Mouse (Mus musculus) liver, embryonic 13.5 days (tissue): Measurements from ENCODE around the gene Pdzrn3. TPM values are rescaled to one million over a fixed set of nuclear protein-coding genes. Genes with fewer than 3 reads are reported as not detected.

Experiments used
- ATAC-seq: fragments of 200-750 bp; cut with Nextera tagmentation; 2 replicates; pipeline ENCODE4 v1.8.0; 2017; ENCODE audit warnings: low read depth, mild to moderate bottlenecking, moderate number of reproducible peaks, moderate library complexity
- DNase-seq: peaks from one replicate; pipeline ENCODE4 v3.0.0; 2022
- H3K27ac ChIP-seq: fragments of 300-500 bp; sonication (generic); 2 replicates; pipeline ENCODE4 v1.5.1; 2015; ENCODE audit warnings: moderate library complexity, mild to moderate bottlenecking, inconsistent platforms
- H3K27me3 ChIP-seq: fragments of 300-500 bp; sonication (generic); 2 replicates; pipeline ENCODE4 v1.6.1; 2015; ENCODE audit warnings: mild to moderate bottlenecking, inconsistent platforms
- H3K36me3 ChIP-seq: fragments of 300-500 bp; sonication (generic); 2 replicates; pipeline ENCODE4 v1.6.1; 2015; ENCODE audit warnings: mild to moderate bottlenecking, inconsistent platforms
- H3K4me1 ChIP-seq: fragments of 300-500 bp; sonication (generic); replicated peaks from 2 replicates; pipeline ENCODE4 v1.6.1; 2015; ENCODE audit warnings: inconsistent platforms
- H3K4me2 ChIP-seq: fragments of 300-500 bp; sonication (generic); 2 replicates; pipeline ENCODE4 v1.6.1; 2015; ENCODE audit warnings: inconsistent platforms, mild to moderate bottlenecking, moderate library complexity
- H3K4me3 ChIP-seq: fragments of 300-500 bp; sonication (generic); replicated peaks from 2 replicates; pipeline ENCODE4 v1.5.1; 2015; ENCODE audit warnings: mild to moderate bottlenecking, inconsistent platforms
- H3K9ac ChIP-seq: fragments of 300-500 bp; sonication (generic); 2 replicates; pipeline ENCODE4 v1.6.1; 2015; ENCODE audit warnings: mild to moderate bottlenecking, inconsistent platforms
- H3K9me3 ChIP-seq: fragments of 300-500 bp; sonication (generic); replicated peaks from 2 replicates; pipeline ENCODE4 v1.6.1; 2016; ENCODE audit warnings: inconsistent platforms
- whole genome bisulfite sequencing: fragments of 180-500 bp; shearing (Covaris S2); methylation state at CpG from one replicate; pipeline ENCODE4 v1.1.7; 2015; ENCODE audit not compliant: insufficient replicate concordance; 5-methylcytosine and 5-hydroxymethylcytosine counted together
- polyA plus RNA-seq: library from polyadenylated mRNA; unstranded; fragments of >200 nt; fragmentation: Nextera tagmentation; extraction: Ambion mirVana; gene quantifications from 2 replicates; pipeline ENCODE4 v1.2.1, GENCODE M21; 2015

Gene Pdzrn3
- polyA plus RNA-seq, 1 experiment from 2014 or later, result 0.36 TPM

DNA sequence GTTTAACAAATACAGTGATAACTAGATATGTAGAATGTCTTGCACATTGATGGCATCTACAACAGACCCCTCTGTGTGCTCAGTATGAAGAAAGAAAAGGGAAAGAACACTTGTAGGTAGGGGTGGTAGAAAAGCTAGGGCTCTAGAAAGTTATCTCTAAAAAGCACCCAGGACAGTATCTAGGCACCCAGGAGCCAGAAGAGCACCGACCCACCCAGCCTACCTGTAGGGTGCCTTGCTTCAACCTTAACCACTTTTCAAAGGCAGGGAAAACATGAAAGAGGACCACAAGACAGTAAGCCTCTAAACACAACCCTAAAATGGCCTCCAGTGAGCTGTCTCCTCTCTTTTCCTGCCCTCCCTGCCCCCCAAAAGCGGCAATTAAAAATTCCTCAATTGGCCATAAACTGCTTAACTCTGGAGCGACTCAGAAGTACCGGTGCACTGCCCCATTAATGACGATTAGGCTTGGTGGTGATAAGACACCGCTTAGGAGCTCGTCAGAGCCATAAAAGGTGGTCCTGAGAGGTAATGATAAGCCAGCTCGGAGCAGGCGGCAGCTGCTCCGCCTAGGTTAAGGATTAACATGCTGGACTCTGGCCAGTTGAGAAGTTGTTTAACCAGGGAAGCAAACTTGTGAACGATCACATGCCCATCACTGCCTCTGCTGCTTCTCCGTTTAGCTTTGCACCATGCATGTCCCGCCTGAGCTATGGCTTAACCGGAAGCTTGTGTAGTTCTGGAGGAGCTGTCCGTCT lies 106.1 kb downstream of the Pdzrn3 start:
- Histone ChIP-seq H3K4me2 (peak overlapping the region; percentile 65), H3K36me3 (no peaks in the 10 kb centered on the region), H3K4me3 (peak overlapping the region; percentile 37), H3K9ac (peak overlapping the region; percentile 56), H3K4me1 (peaks cover 54% of the 10 kb centered on the region), H3K27me3 (no peaks in the 10 kb centered on the region), H3K9me3 (no peaks in the 10 kb centered on the region), H3K27ac (peak overlapping the region; percentile 83)
- ATAC-seq (peak; percentile 97), DNase-seq (peak; percentile 50)
- WGBS, result 19% methylated on average over 15 of the region's 15 CpGs

DNA sequence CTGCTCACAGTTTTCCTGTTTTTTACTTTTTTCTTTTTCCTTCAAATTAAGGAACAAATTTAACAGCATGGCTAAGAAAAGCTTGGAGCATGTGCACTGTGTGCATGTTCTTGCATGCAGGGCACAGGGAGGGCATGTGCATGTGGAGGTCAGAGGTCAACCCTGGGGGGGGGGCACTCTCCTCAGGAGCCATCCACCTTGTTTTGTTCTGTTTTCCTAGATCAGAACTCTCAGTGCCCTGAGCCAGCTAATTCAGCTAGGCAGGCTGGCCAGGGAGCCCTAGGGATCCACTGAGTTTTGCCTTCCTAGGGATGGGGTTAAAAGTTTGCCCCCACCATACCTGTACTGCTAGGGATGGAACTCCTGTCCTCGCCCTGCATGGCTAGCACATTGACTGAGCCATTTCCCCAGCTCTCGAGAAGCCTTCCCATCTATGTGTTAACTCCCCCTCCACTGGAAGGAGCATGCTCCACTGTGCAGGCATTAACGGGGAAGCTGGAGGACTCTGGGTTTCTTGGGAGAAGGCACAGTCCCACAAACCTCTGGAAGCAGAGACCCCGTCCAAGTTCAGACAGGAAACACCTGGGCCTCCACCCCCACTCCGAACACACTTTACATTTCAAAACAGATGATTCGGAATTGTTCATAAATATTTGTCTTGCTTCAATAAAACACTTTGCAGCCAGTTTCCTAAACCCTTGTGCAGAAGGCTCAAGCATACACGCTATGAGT lies 107.4 kb downstream of the Pdzrn3 start:
- DNase-seq, result no peak

DNA sequence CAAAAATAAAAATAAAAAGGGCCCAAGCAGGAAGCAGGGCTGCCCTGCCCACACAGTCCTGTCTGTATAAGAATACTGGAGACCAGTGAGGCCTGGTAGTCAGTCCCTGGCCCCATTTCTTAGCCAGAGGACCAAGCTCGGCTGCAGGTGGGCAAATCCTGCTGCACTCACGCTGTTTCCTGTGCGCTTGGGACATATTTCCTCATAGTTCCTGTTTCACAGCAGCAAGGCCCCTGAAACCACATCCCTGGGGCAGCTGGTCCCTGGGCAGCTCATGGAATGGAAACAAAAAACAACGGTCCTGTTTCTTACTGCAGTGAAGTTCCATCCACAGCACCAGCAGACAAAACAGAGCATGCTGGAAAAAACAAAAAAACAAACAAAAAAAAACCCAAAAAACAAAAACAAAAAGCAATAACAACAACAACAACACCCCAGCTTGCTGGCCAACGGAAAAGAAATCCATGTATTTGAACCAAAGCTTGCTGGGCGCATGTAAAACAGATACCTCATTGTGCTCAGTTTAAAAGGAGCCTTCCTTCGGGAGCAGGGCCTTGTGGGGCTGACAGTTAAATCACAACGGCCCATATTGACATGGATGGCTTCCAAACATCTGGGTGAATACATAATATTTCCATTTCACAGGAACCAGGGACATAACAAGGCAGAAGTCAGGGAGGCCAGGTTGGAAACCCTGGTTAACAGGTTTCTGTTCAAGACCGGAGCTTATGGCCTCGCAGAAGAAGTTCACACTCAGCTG lies 108.2 kb downstream of the Pdzrn3 start:
- H3K9ac ChIP-seq, result no peak overlapping the region

More for the DNA sequence above, 107.4 kb downstream of the Pdzrn3 start:
- ATAC-seq, result no peak
- no peak overlapping the region for H3K9ac ChIP-seq
- no peaks in the 10 kb centered on the region for H3K9me3 ChIP-seq
- no peaks in the 10 kb centered on the region for H3K27me3 ChIP-seq
- no peak overlapping the region for H3K4me3 ChIP-seq
- 62% methylated on average over 7 of the region's 7 CpGs for WGBS
- no peaks in the 10 kb centered on the region for H3K36me3 ChIP-seq
- peaks cover 54% of the 10 kb centered on the region for H3K4me1 ChIP-seq
- no peak overlapping the region for H3K4me2 ChIP-seq
- no peak overlapping the region; the same call in 1 of the 2 replicates for H3K27ac ChIP-seq

DNA sequence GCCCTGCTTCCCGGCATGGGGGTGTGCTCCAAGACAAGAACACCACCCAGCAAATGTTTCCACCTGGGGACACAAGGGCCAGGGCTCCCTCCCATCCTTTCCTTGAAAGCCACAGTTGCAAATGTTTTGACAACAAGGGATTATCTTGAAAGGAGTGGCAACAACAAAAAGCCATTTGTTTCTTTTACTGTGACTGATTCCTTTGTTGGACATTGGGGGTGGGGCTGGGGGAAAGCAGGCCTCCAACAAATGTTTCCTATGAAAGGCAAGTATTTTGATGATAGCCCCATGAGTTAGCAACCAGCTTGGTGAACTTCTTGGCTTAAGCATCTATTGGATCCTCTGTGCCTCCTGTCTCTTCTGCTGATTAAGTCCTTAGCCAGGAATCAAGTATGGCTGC lies 109.4 kb downstream of the Pdzrn3 start:
- Histone ChIP-seq H3K4me2 (no peak overlapping the region), H3K4me3 (no peak overlapping the region), H3K27me3 (no peaks in the 10 kb centered on the region), H3K9ac (no peak overlapping the region), H3K36me3 (no peaks in the 10 kb centered on the region), H3K4me1 (peaks cover 43% of the 10 kb centered on the region), H3K27ac (no peak overlapping the region), H3K9me3 (no peaks in the 10 kb centered on the region)
- ATAC-seq (no peak), DNase-seq (no peak)
- WGBS, result 59% methylated on average over 1 of the region's 1 CpGs

More for the DNA sequence above, 108.2 kb downstream of the Pdzrn3 start:
- no peaks in the 10 kb centered on the region for H3K36me3 ChIP-seq
- WGBS, result 62% methylated on average over 10 of the region's 10 CpGs
- no peak overlapping the region for H3K4me3 ChIP-seq
- H3K9me3 ChIP-seq, result no peaks in the 10 kb centered on the region
- DNase-seq (no peak), ATAC-seq (no peak)
- peaks cover 51% of the 10 kb centered on the region for H3K4me1 ChIP-seq
- H3K4me2 ChIP-seq, result no peak overlapping the region
- H3K27ac ChIP-seq, result no peak overlapping the region; the same call in 1 of the 2 replicates
- no peaks in the 10 kb centered on the region for H3K27me3 ChIP-seq

DNA sequence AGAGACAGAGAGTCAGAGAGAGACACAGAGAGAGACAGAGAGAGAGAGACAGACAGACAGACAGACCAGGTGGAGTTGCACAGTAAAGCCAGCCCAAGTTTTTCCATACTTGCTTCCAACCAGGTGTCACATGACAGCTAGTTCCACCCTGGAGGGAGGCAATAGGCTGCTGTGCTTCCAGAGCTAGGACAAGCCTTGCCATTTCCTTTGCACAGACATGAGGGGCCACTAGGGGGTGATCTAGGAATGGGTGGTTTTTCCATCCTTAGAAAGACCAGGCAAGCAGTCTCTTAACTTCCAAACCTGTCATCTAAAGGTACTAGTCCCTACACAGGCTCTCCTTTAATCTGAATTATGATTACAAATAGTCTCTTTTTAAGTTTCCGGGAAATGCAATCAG lies 110.9 kb downstream of the Pdzrn3 start:
- Histone ChIP-seq H3K4me2 (no peak overlapping the region), H3K36me3 (no peaks in the 10 kb centered on the region), H3K27me3 (no peaks in the 10 kb centered on the region), H3K27ac (no peak overlapping the region), H3K9ac (no peak overlapping the region), H3K9me3 (no peaks in the 10 kb centered on the region), H3K4me1 (peaks cover 28% of the 10 kb centered on the region), H3K4me3 (no peak overlapping the region)
- 37% methylated on average over 1 of the region's 1 CpGs for WGBS
- ATAC-seq (no peak), DNase-seq (peak; percentile 18)

DNA sequence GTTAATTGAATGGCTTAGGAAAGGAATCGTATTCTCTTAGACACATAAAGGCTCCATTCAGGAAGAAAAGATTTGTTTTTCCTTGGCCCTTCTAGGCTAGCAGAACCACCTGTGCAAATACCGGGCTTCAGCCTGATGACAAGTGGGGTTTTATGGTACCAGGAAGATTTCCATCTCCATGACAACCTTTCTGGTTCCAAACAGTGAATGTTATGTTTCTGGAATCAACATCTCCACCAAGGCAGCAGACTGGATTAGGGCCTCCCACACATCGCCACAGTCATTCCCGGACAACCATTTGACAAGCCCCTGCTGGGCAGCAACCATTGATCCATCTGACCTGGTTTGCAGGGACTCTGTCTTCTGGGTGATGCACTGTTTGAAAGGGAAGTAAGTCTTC lies 114.2 kb downstream of the Pdzrn3 start:
- ATAC-seq (no peak), DNase-seq (no peak)
- Histone ChIP-seq H3K9ac (no peak overlapping the region), H3K36me3 (no peaks in the 10 kb centered on the region), H3K4me1 (0 out of 2 replicates have a peak, but pooled peaks cover 3% of the 10 kb centered on the region), H3K27ac (no peak overlapping the region), H3K4me3 (no peak overlapping the region), H3K27me3 (no peaks in the 10 kb centered on the region), H3K9me3 (no peaks in the 10 kb centered on the region), H3K4me2 (no peak overlapping the region)
- 40% methylated on average over 4 of the region's 4 CpGs for WGBS

DNA sequence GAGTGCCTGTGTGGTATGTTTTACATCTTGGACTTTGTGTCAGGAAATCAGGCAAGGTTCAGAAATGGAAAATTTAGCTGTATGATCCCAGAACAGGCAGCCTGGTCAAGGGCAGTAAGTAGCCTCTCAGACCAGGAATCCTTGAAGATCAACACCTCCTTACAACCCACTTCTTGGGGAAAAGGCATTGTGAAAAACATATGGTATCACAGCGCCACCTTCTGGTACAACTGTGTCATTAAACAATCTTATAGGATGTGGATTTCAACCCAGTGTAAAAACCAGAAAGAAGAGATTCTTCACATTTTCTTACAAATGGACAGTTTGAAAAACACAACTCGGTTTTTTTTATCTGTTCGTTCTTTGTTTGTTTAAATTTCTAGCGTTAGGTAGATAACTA lies 116.2 kb downstream of the Pdzrn3 start:
- no peak overlapping the region for H3K27ac ChIP-seq
- DNase-seq (no peak), ATAC-seq (no peak)
- no peaks in the 10 kb centered on the region for H3K4me1 ChIP-seq
- no peak overlapping the region for H3K9ac ChIP-seq
- no peak overlapping the region for H3K4me2 ChIP-seq
- H3K36me3 ChIP-seq, result no peaks in the 10 kb centered on the region
- H3K4me3 ChIP-seq, result no peak overlapping the region
- no peaks in the 10 kb centered on the region for H3K27me3 ChIP-seq
- H3K9me3 ChIP-seq, result no peaks in the 10 kb centered on the region
- WGBS, result 4% methylated on average over 4 of the region's 4 CpGs

DNA sequence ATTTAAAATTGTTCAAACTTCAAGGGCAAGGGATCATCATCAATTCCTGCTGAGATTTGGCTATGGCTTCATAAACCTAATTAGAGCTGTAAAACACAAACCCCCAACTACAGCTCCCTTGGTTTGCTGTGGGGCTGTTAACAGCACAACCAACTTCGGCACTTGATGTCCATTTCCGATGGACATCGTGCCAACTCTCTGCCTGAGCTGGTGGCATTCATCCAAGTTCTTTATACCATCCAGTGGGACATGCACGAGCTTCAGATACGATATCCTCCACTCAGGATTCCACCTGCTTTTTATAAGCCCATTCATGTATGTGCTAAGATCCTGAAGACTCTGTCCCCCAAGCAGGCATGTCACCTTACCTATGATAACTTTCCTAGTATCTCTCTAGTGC lies 118.3 kb downstream of the Pdzrn3 start:
- no peak overlapping the region for H3K4me2 ChIP-seq
- H3K27ac ChIP-seq, result no peak overlapping the region
- no peaks in the 10 kb centered on the region for H3K27me3 ChIP-seq
- WGBS, result 76% methylated on average over 5 of the region's 5 CpGs
- no peaks in the 10 kb centered on the region for H3K36me3 ChIP-seq
- no peak overlapping the region for H3K4me3 ChIP-seq
- H3K9ac ChIP-seq, result no peak overlapping the region
- ATAC-seq (no peak), DNase-seq (no peak)
- H3K9me3 ChIP-seq, result no peaks in the 10 kb centered on the region
- H3K4me1 ChIP-seq, result no peaks in the 10 kb centered on the region

DNA sequence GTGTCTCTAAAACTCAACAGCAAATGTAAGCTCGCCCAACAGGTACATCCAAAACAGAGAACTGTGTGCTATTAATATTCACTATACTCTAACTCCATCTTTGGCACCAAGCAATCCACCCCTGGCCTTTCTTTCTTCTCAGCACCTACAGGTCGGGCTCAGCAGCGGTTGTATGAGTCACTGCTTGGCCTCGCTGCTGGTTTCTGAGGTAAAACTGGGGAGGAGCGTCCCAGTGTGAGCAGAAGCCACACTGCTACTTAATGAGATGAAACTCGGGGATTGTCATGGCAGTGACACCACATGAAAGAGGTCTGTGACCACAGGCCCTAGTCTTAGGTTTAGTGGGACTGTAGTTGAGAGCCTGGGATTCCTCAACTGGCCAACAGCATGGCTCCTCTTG lies 120.3 kb downstream of the Pdzrn3 start:
- ATAC-seq, result no peak
- Histone ChIP-seq H3K4me3 (no peak overlapping the region), H3K4me2 (no peak overlapping the region), H3K4me1 (no peaks in the 10 kb centered on the region), H3K9ac (no peak overlapping the region), H3K27ac (no peak overlapping the region), H3K36me3 (no peaks in the 10 kb centered on the region), H3K9me3 (no peaks in the 10 kb centered on the region), H3K27me3 (no peaks in the 10 kb centered on the region)
- whole genome bisulfite sequencing, result 59% methylated on average over 6 of the region's 6 CpGs
- DNase-seq, result no peak

DNA sequence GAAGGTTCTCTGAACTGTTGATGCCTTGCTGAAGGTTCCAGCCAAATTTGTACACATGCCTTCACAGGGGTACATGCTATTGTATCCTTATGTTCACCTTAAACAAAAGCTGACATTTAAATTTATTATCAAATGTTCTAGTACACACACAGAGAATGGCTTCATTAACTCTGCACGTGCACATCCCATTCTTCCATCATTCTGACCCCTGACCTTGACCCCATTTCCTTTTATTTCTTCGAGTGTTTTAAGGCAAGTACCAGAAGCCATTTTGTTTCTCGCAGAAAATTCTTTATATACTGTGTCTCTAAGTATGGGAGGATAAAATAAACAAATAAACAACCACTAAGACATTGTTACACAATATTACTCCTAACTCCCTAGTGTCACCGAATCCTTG lies 123.0 kb downstream of the Pdzrn3 start:
- Histone ChIP-seq H3K4me1 (no peaks in the 10 kb centered on the region), H3K4me3 (no peak overlapping the region), H3K27ac (no peak overlapping the region), H3K36me3 (no peaks in the 10 kb centered on the region), H3K27me3 (no peaks in the 10 kb centered on the region), H3K4me2 (no peak overlapping the region), H3K9ac (no peak overlapping the region), H3K9me3 (no peaks in the 10 kb centered on the region)
- ATAC-seq (no peak), DNase-seq (no peak)
- 49% methylated on average over 4 of the region's 4 CpGs for WGBS

DNA sequence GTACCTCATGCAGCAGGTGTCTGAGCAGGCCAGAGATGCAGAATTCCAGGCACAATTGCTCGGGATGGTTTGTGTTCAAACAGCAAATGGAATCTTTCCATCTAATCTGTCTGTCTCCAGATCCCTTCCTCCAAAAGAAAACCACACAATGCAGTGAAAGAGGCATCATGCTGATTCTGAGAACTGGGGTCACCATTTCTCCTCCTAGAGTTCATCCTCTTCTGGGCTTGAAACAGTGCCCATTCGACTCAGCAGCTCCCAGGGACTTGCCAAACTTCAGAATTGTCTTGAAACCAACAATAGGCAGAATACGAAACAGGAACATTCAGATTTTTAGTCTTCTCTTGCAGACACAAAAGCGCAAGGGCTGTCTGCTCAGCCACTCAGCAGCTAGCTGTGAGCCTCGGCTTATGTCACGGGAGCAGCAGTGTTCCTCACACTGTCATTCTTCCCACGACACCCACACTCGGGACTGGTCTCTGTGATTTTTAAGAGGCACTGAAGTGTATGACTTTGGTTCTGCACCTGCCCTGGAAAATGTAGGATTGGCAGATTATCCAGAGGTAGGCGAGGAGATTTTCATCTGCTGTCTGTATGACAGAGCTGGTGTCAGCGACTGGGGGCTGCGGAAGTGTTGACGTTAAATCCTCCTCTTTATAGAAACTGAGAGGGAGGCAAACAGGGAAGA lies 125.6 kb downstream of the Pdzrn3 start:
- H3K27me3 ChIP-seq, result no peaks in the 10 kb centered on the region
- no peak overlapping the region for H3K4me2 ChIP-seq
- H3K4me3 ChIP-seq, result no peak overlapping the region
- H3K9me3 ChIP-seq, result no peaks in the 10 kb centered on the region
- DNase-seq, result no peak
- no peaks in the 10 kb centered on the region for H3K36me3 ChIP-seq
- no peak for ATAC-seq
- H3K27ac ChIP-seq, result no peak overlapping the region
- WGBS, result 61% methylated on average over 12 of the region's 12 CpGs
- H3K4me1 ChIP-seq, result no peaks in the 10 kb centered on the region
- no peak overlapping the region for H3K9ac ChIP-seq
